Mouse (Mus musculus) lung, postnatal 14 days (tissue): ENCODE data around the gene Paqr5.
A peak's percentile ranks its signal among the peaks of the same experiment; 100 is the strongest.

Experiments
- DNase-seq: peaks from one replicate; pipeline ENCODE4 v3.0.0; 2021

Gene Paqr5

DNA sequence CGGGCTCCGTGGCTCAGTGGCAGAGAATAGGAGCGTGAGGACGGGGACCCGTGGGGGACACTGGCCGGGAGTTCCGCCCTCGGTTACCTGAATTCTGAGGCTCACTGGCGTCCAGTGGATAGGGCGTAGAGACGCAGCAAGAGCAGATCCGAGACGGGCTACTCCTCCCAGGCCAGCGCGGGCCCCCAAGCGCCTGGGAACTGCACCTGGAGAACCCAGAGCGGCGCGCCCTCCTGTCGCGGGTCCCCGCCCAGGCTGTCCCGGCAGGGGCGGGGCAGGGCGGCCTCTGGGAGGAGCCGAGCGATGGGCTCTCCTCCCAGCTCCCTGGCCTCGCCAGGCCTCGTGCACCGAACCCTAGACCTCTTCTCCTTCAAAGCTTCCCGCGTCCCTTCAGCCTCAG lies at the start of gene Paqr5:
TSS of gene Paqr5 (minus strand) at position 257 of the 400 bp plus-strand sequence.
- peak; percentile 61 for DNase-seq

DNA sequence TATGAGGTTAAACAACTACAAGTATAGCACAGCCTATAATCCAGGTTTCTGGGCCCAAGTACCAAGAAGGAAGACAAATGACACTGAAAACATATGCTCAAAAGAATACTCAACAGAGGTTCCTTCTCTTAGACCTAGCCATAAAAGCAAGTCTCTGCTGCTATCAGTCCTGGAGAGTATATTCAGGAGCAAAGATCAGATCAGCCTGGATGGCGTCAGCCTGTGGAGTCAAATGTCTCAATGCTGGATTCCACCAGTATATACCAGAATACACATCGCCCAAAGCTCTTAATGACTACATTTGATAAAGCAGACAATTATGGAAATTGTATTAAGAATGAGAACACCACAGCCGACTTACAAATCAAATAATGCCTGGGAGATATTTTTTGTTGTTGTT lies 35.6 kb upstream of the Paqr5 start:
- DNase-seq = no peak

DNA sequence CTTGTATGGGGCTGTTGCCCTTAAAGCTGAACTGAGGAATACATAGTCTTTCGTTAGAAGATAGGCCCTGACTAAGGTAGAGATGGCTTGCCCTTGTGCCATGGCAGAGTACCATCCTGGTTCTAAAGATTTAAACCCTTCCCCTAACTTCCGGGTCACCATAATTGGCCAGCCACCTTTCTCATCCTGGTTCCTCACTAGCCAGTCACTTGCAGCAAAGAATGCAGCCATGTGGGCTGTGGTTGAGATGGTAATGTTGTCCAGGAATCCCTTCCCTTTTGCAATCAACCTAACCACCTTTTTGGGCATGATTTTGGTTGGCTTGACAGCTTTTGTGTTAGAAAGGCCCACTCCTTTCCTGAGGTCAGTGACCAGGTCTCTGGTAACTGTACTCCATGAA lies 33.8 kb upstream of the Paqr5 start:
- no peak for DNase-seq

DNA sequence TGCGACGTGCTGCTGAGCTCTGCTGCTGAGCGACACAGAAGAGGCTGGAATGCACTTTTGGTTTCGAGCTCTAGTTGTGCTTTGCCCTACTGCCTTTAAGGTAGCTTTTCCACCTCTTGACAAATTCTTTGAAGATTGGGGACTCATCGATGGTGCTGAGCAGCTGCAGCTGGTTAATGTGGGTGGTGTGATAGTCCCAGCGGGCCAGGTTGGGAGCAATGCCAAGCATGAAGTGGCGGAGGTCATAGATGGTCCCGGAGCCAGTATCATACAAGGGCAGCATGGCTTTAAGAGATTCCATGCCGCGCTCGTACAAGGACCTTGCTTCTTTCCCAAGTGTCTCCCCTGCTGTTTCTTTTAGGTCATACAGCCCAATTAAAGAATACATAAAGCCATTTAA lies 33.3 kb upstream of the Paqr5 start:
- DNase-seq = peak; percentile 11

DNA sequence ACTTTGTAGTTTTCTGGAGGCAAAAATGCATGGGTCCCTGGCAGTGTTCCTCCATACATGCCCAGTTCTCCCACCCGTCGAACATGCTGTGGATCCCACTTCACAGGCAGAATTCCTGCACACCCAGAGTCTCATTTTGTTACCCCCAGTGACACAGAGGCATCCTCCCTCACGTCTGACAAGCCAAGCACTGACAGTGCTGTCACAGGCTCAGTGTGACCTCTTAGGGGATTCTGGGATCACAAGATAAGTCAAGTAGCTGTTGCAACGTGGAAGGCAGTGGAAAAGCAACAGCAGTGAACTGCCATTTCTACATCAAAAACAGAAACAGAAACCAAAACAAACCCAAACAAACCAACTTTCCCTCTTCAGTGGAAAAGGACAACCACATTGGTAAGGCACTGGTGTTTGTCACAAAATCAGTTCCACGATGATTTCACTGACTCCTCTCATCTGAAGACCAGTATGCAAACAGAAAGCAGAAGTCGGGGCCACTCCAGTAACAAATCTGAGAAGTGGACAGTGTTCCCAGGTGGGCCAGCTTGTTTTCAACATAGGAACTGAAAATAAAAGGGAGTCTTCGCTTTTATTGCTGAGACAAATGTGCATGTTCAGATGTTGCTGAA lies 31.3 kb upstream of the Paqr5 start:
- no peak for DNase-seq

DNA sequence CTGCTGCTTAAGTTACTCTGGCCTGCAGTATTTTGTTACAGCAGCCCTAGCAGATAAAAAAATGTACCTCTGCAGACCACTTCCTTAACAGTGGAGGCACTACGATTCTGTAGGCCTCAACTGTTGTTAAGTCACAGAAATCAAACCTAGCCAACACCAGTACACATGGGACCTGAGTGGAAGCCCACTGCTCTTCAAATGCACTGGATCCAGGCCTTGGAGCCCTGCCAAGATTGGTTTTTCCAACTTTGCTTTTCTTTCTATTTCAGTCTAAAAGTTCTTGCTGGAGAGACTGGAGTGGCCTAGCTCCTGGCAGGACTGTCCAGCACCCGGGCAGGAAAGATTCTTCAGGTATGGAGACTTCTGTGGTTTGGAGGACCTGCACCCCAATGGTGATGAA lies 29.6 kb upstream of the Paqr5 start:
- DNase-seq = no peak

DNA sequence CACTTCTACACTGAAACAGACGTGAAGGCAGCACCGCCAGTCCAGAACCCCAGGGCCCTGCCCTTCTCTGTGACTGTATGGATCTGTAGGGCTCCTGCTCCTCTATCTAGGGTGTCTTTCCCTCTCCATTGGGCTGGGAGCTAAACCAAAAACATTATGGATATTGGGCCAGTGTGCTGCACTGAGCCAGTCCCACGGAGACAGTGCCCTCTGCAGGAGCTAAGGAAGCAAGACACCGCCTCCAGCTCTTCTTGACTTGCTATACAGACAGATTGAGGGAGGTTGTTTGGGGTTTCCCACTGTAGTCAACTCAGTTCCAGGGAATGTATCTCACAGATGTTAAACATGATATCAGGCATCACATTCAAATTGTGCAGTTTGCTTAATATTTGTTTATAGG lies 24.1 kb upstream of the Paqr5 start:
- DNase-seq = peak; percentile 27

DNA sequence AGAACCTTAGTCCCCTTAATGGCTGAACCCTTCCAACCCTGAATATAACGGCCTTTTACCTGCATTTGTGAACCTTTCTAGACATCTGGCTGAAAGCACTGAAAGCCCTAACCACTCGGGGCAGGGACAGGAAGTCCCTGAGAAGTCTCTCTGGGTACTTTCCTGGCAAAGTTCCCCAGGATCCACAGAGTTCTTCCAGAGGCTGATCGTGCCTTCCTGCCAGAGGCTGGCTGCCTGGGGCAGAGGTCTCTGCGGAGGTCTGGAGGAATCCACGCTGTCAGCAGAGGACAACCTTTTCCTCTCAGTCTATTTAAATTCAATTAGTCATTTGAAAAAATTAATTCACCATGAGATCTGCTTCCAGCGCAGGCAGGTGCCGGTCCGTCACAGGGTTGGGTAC lies 22.5 kb upstream of the Paqr5 start:
- no peak for DNase-seq

DNA sequence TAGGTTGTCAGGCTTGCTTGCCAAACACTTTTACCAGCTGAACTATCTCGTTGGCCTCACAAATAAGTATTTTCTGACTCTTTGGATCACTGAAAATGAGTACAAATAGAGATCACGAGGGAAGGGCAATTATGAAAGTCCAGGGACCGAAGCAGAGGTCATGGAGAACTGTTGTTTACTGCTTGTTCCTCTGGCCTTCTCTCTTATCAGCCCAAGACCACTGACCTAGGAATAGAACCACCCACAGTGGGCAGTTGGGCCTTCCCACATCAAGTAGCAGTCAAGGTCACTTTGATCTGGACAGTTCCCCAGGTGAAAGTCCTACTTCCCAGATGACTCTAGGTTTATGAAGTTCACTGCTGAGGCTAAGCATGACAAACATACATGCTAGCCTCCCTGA lies 15.5 kb upstream of the Paqr5 start:
- DNase-seq = no peak

DNA sequence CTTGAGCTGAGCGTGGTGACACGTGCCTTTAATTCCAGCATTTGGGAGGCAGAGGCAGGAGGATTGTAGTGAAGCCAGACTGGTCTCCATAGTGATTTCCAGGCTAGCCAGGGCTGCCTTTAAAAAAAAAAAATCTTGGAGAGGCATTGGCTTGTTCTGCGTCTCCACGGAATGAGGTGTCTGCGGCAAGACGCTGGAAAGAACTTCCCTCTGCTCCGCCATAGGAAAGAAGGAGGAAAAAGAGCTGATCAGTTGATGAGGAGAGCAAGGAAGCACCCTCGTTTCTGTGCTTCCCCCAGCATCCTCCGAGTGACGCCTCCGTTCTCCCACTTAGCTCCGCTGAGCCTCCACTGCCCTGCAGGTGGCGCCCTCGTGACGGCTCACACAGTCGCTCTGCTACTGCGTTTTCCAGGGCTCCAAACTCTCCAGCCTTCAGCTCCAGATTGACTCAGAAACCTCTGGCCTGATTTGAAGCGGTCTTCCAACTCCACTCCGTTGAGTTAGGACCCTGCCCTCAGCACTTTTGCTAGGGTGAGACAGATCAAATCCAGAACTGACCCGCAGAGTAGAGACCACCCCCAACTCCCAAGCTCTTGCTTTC lies 13.5 kb upstream of the Paqr5 start:
- DNase-seq = peak; percentile 93

DNA sequence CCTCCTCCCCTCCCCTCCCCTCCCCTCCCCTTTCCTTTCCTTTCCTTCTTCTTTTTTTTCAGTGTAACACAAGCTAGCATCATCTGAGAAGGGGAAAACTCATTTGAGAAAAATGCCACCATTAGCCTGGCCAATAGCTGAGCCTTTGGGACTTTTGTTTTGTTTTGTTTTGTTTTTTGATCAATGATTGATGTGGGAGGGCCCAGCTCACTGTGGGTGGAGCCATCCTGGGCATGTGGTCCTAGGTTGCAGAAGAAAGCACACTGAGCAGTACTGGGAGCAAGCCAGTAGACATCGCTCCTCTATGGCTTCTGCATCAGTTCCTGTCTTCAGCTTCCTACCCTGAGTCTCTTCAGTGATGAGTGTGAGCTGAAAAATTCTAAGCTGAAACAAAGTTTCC lies 9.2 kb upstream of the Paqr5 start:
- DNase-seq = no peak

DNA sequence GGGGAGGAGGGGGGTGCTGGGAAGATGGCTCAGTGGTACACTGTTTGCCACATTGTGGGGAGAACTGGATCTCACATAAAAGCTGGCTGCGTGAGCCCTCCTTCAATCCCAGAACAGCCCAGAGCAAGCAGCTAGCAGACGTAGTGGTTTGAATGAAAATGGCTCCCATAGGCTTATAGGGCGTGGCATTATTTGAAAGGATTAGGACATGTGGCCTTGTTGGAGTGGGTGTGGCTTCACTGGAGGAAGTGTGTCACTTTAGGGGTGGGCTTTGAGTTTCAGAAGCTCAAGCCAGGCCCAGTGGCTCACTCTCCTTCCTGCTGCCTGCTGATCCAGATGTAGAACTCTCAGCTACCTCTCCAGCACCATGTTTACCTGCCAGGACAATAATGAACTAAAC lies 5.5 kb upstream of the Paqr5 start:
- no peak for DNase-seq

DNA sequence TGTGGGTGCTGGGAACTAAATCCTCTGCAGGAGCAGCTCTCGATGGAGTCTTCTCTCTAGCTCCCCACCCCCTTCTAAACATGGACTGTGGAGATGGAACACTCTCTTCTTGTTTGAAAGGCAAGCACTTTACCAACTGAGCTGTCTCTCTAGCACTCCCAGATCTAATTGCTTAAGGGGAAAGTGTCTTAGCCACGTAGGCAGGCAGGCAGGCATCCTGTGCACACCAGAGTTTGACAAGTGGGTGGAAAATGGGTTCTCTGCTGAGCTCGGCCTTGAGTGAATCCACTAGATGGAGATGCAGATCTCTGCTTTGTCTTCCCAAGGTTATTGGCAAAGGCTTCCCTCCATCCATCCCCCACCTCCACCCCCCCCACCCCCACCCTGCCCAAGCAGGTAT lies 1.4 kb upstream of the Paqr5 start:
- no peak for DNase-seq

DNA sequence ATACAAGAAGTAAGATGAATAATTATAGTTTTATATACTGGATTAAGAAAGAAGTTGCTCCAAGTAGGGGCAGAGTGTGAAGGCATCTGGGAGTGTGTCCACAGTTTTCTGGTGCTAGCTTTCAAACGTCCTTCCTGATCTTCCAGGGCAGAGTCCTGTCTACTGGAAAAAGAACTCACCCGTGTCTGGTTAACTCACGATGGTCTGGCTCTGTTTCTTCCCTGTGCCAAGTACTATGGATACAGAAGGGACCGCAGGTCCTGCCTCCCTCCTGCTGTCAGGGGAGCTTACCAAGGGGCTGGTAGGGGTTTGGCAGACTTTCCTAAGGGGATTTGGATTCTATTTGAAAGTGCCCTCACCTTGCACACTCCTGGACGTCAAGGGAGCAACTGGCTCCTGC lies 1.6 kb downstream of the Paqr5 start:
- no peak for DNase-seq

DNA sequence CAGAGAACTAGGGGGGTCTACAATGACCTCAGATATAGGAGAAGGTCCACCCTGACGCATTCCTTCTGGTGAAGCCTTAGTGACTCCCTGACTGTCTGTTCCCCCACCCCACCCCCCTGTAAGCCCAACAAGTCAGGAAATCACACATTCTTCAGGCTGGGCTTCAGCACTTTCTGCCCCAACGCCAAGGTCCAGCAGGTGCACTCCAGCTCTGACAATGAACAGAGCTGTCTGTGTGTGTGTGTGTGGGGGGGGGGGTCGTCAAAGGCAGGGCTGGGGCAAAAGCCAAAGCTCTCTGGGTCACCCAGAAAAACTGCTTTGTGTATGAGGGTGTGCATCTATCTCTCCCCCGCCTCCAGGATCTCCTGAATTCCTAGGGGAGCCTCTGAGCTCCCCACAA lies 2.8 kb downstream of the Paqr5 start:
- no peak for DNase-seq

DNA sequence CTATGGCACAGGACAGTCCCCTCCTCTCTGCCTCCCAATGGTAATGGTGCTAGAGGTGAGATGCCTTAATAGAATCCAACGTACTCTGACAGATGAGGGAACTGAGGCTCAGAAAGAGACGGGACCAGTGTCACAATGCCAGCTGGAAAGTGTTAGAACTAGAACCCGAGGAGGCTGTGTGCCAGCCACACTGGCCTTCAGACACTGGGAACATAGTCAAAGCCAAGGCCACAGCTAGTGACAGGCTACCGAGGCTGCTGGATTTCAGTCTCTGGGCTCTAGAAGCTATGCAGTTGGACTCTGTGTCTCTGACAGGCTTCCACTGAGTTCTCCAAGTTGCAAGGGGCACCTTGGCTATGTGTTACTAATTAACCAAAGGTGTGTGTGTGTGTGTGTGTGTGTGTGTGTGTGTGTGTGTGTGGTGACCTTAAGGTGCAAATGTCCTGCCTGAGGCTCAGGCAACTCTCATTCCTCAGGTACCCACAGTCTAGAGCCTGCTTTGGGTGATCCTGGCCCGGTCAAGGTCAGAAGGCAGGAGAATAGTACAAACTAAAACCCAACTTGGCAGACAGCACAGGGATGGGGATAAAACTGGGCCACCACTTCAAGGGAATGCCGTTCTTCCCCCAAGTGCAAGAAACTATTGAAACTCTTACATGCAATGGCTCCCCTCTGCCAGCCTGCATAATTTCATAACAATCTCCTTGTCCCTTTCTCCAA lies 3.5 kb downstream of the Paqr5 start:
- no peak for DNase-seq

DNA sequence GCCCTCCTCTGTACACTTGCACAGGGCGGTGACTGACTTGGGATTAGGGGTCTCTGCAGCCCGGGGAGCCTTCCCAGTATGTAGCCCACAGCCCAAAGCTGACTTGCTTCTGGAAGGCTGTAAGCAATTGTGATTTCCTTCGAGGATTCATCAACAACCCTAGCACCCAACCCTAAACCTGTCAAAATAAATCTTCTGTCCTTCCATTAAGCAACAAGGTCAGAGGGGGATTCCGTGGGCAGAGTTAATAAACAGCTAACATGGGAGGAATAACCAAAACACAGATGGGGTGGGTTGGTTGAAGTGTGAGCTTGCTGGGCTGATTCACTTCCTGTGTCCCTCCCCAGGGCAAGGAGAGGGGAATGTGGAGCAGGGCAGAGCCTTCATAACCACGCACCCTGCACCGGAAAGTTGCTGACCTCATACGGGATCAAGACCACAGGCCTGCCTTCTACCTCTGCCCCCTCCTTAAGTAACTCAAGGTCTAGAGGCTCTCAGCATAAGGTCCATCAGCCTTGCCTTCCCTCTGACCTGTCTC lies 5.0 kb downstream of the Paqr5 start:
- no peak for DNase-seq

DNA sequence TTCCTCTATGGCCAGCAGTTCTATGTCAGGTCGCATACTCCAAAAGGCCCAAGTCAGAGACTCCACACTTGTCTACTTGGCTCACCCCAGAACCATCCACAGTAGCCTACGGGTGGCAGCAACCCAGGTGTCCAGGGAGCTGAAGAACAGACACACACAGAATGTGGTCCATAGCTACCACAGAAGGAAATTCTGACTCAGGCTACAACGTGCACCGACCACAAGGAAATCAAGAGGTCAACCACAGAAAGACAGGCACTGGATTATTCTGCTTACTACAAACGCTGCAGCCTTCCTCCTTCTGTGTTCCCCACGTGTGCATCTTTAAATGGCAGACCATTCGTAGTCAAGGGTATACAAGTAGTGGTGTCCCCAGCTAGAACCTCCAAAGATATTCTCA lies 6.4 kb downstream of the Paqr5 start:
- DNase-seq = no peak

DNA sequence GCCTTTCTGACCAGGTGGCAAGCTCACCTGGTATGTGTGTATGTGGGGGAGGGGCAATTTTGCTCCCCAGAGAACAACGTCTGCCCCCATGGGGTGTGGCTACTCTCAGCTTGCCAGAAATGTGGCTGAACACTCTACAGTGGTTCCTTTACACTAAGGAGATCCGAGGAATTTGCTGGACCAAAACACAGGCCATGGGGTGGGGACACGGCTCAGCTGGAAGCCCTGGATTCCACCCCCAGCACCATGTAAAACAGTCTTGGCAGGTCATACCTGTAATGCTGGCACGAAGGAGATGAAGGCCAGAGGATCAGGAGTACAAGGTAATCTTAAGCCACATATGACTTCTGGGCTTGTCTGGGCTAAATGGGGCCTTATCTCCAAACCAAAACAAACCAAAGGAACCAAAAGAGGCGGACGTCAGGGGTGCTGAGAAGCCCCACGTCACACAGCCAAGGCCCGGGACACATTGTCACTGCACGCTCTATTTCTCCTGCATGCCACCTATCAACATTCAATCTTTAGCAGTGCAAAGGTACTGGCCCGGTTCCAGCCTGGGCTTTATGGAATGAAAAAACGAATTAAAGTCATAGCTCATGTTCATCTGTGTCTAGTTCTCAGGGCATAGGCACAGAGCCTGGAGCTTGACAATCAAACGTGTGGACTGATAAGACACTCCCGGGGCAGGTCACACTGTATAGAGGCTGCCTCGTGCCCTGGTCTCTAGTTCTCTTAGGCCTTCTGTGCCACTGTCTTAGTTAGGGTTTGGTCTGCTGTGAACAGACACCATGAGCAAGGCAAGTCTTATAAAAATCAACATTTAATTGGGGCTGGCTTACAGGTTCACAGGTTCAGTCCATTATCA lies 8.2 kb downstream of the Paqr5 start:
- peak; percentile 8 for DNase-seq

DNA sequence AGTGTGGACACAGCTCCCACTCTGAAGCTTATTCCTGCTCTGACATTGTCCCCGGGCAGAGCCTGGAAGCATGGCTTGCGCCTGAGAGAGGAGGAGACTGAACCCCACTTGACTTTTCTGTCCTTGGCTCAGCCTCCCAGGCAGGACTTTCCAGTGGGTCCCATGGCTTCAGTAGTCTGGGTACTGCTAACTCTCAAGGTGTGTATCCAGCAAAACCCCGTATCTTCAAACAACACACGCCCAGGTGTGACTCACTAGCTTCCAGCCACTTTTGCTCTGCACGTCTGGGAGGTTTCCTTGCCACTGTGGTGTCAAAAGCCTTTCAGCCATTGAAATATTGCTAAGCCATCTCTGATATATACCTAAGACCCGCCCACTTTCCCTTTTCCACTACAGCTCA lies 9.3 kb downstream of the Paqr5 start:
- DNase-seq = no peak

DNA sequence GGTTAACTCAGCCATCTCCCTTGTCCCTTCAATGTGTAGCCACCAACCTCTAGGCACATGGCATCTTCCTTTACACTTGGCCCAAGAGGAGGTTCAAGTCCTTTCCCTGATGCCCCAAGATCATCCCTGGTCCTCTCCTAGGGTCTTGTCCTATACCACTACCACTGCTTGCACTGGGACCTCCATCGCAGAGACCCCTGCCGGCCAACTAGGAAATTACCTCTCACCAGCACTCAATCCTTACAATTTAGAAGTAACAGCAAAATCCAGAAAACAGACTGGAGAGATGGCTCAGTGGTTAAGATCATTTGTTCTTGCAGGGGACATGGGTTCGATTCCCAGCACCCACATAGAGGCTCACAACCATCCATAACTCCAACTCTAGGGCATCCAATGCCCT lies 11.2 kb downstream of the Paqr5 start:
- DNase-seq = peak; percentile 21

DNA sequence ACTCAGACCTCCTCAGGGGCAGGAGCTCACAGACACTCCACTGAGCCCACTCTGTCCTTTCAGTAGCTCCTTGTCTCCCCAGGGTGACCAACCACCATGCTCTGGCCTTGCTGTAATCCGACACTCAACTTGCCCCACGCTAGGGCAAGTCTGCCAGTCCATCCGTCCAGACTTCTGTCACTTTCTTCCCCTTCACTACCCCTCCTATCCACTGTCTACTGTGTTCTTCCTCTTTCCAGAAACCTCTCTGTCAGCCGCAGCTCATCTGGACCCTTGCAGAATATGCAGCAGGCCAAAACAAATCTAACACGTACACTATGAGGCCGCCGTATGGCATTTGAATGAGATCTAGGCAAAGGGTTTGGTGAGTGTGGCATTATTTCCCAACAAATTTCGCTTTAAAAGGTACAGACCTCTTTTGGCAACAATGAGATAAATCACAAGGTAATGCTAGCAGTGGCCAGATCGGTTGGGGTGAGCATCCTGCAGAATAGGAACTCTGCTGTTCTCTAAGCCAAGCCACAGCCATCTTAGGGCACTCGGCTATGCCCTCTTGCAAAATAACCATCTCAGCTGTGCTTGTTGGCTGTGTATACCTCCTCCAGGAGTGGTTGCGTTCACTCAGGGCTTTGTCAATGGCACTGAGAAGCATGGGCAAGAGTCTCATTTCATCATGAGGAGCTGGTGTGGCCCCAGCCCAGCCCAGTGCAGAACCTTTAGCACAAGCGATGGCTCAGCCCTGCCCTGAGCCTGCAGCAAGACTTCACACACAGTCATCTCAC lies 13.1 kb downstream of the Paqr5 start:
- peak; percentile 9 for DNase-seq

DNA sequence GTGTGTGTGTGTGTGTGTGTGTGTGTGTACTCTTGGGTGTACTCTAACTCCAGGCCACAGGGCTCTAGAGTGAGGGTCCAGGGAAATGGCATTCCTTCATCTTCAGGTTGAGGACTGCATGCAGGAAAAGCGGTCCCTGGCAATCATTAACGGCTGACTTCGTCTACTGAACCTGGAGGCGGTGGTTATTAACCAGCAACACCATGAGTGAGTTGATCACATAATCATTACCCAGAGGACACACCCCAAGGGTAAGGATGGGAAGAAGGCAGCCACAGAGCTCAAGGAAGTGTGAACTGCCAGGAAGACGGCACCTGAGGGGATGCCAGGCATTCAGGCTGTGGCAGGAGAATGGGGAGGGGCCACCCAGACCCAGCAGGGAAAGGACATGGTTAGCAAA lies 18.3 kb downstream of the Paqr5 start:
- DNase-seq = no peak
